8 mouse cellular contexts compared by ENCODE assay signal in genomic region chr14:99045378-99046030, GRCm38 (mm10). TPM values are rescaled to one million over a fixed set of nuclear protein-coding genes. Genes with fewer than 3 reads are reported as not detected.
A peak's percentile ranks its signal among the peaks of the same experiment; 100 is the strongest.
DNase-seq lines count a peak whose midpoint lies in the region; ATAC-seq and TF ChIP-seq lines count a peak whose summit lies in the region.

No protein-coding gene starts in this region.

- no peak; the same call in 1 of the 2 replicates for TF ChIP-seq POLR2A in embryonic fibroblast, embryonic 13.5 days (IDR thresholded peaks at IDR 0.05; ENCODE audit: low read depth, low read length)

- H3K9me3 ChIP-seq in E14TG2a.4 (ENCODE audit: low read length), result no peaks in the 10 kb centered on the region
- H3K9me3 ChIP-seq in kidney, embryonic 15.5 days (replicated peaks), result no peaks in the 10 kb centered on the region
- no peaks in the 10 kb centered on the region for H3K9me3 ChIP-seq in stomach, embryonic 16.5 days (replicated peaks; ENCODE audit: control insufficient read depth, low read length)

- under 1% methylated on average over 70 of the region's 70 CpGs for WGBS in kidney, embryonic 15.5 days
- WGBS in stomach, embryonic 16.5 days, result under 1% methylated on average over 67 of the region's 70 CpGs

- H3K9ac ChIP-seq in kidney, embryonic 15.5 days, result peak overlapping the region; percentile 98
- H3K9ac ChIP-seq in stomach, embryonic 16.5 days (ENCODE audit: low read length), result peak overlapping the region; percentile 93

- peak; percentile 2 to 15 for DNase-seq in heart, adult 9 months (ENCODE audit: low spot score in 2 of 2)
- no peak for DNase-seq in heart, adult 8-10 months (ENCODE audit: low spot score)
- DNase-seq in mesoderm, embryonic 11.5 days (ENCODE audit: low read depth, low spot score), result peak; percentile 14
- no peak for DNase-seq in left cerebral cortex, adult 18-20 months (ENCODE audit: low spot score in 2 of 2)

- TF ChIP-seq CTCF in E14TG2a.4 (conservative IDR thresholded peaks at IDR 0.05; ENCODE audit: low read length), result no peak
- TF ChIP-seq CTCF in embryonic fibroblast, embryonic 13.5 days (IDR thresholded peaks at IDR 0.05; ENCODE audit: borderline replicate concordance, insufficient read depth, low read length), result no peak

- peaks cover 34% of the 10 kb centered on the region for H3K36me3 ChIP-seq in E14TG2a.4 (ENCODE audit: insufficient read depth, low read length)
- H3K36me3 ChIP-seq in kidney, embryonic 15.5 days, result peaks cover 7% of the 10 kb centered on the region
- 0 out of 2 replicates have a peak, but pooled peaks cover 3% of the 10 kb centered on the region for H3K36me3 ChIP-seq in stomach, embryonic 16.5 days (ENCODE audit: control insufficient read depth, insufficient read depth, low read length)

- H3K4me3 ChIP-seq in E14TG2a.4 (replicated peaks; ENCODE audit: low read length), result peak overlapping the region; percentile 99
- H3K4me3 ChIP-seq in embryonic fibroblast, embryonic 13.5 days (ENCODE audit: insufficient read depth, low read length), result peak overlapping the region; percentile 84
- peak overlapping the region; percentile 99 for H3K4me3 ChIP-seq in kidney, embryonic 15.5 days (replicated peaks)
- peak overlapping the region; percentile 99 for H3K4me3 ChIP-seq in stomach, embryonic 16.5 days (replicated peaks; ENCODE audit: low read length)

- H3K27ac ChIP-seq in embryonic fibroblast, embryonic 13.5 days (ENCODE audit: insufficient read depth, low read length), result peak overlapping the region; percentile 76
- peak overlapping the region; percentile 96 for H3K27ac ChIP-seq in kidney, embryonic 15.5 days
- peak overlapping the region; percentile 83 for H3K27ac ChIP-seq in stomach, embryonic 16.5 days (ENCODE audit: low read length)

- peak overlapping the region; percentile 63 for H3K4me2 ChIP-seq in kidney, embryonic 15.5 days
- peak overlapping the region; percentile 56 for H3K4me2 ChIP-seq in stomach, embryonic 16.5 days (ENCODE audit: low read depth, low read length)

- H3K4me1 ChIP-seq in E14TG2a.4 (replicated peaks; ENCODE audit: low read depth, low read length), result peaks cover 70% of the 10 kb centered on the region
- H3K4me1 ChIP-seq in embryonic fibroblast, embryonic 13.5 days (ENCODE audit: control insufficient read depth, insufficient read depth, low read length), result no peaks in the 10 kb centered on the region
- H3K4me1 ChIP-seq in kidney, embryonic 15.5 days, result peaks cover 47% of the 10 kb centered on the region
- H3K4me1 ChIP-seq in stomach, embryonic 16.5 days (ENCODE audit: control insufficient read depth, insufficient read depth, low read length), result peaks cover 25% of the 10 kb centered on the region

- no peaks in the 10 kb centered on the region for H3K27me3 ChIP-seq in E14TG2a.4 (ENCODE audit: insufficient read depth, low read length)
- no peaks in the 10 kb centered on the region for H3K27me3 ChIP-seq in kidney, embryonic 15.5 days
- no peaks in the 10 kb centered on the region for H3K27me3 ChIP-seq in stomach, embryonic 16.5 days (ENCODE audit: control insufficient read depth, insufficient read depth, low read length)

- peak; percentile 37 for ATAC-seq in kidney, embryonic 15.5 days (replicated peaks; ENCODE audit: low FRiP score)
- peak; percentile 22; the same call in 1 of the 2 replicates for ATAC-seq in stomach, embryonic 16.5 days (ENCODE audit: insufficient read depth, low FRiP score)

RNA-seq across cellular contexts. Expression of gene Mzt1, which starts 0.4 kb away (rescaled TPM):
- 10 to 100 TPM; 39.2 to 45.9 (median 42.5) TPM for total RNA-seq in heart, adult 8-10 months (2022)
- polyA plus RNA-seq in embryonic fibroblast, embryonic 13.5 days (2011; ENCODE audit: insufficient read length, low read depth, missing spikeins), result 70.5 and 78.6 TPM in 2 replicates
- polyA plus RNA-seq in kidney, embryonic 15.5 days (2015; fragmentation: Nextera tagmentation; extraction: Ambion mirVana), result 84.8 and 94.3 TPM in 2 replicates
- 66.6 and 67.8 TPM in 2 replicates for polyA plus RNA-seq in stomach, embryonic 16.5 days (2015; fragmentation: Nextera tagmentation; extraction: Ambion mirVana)
- total RNA-seq in left cerebral cortex, adult 18-20 months (2021), result 10 to 100 TPM; 73.2 to 73.7 TPM

RNA-seq across cellular contexts. Expression of gene Bora, which starts 0.5 kb away (rescaled TPM):
- total RNA-seq in heart, adult 8-10 months (2022), result 1 to 10 TPM in 1 of 4 experiments, under 1 TPM in 3; 0.46 to 1.2 (median 0.69) TPM
- 20.3 and 25.8 TPM in 2 replicates for polyA plus RNA-seq in embryonic fibroblast, embryonic 13.5 days (2011; ENCODE audit: insufficient read length, low read depth, missing spikeins)
- polyA plus RNA-seq in kidney, embryonic 15.5 days (2015; fragmentation: Nextera tagmentation; extraction: Ambion mirVana), result 82.0 and 84.8 TPM in 2 replicates
- 49.5 and 53.5 TPM in 2 replicates for polyA plus RNA-seq in stomach, embryonic 16.5 days (2015; fragmentation: Nextera tagmentation; extraction: Ambion mirVana)
- 1 to 10 TPM; 1.6 to 1.7 TPM for total RNA-seq in left cerebral cortex, adult 18-20 months (2021)

RNA-seq across cellular contexts. Expression of gene Rpl36a-ps1, which starts 51.4 kb away (rescaled TPM):
- 1 to 10 TPM in 3 of 4 experiments, not detected in 1; 1.6 to 2.4 (median 2.2) TPM for total RNA-seq in heart, adult 8-10 months (2022)
- 7.9 and 11.7 TPM in 2 replicates for polyA plus RNA-seq in embryonic fibroblast, embryonic 13.5 days (2011; ENCODE audit: insufficient read length, low read depth, missing spikeins)
- 2.0 and 2.7 TPM in 2 replicates for polyA plus RNA-seq in kidney, embryonic 15.5 days (2015; fragmentation: Nextera tagmentation; extraction: Ambion mirVana)
- polyA plus RNA-seq in stomach, embryonic 16.5 days (2015; fragmentation: Nextera tagmentation; extraction: Ambion mirVana), result 0.79 and 3.1 TPM in 2 replicates
- total RNA-seq in left cerebral cortex, adult 18-20 months (2021), result not detected

RNA-seq across cellular contexts. Expression of gene Pibf1, which starts 53.7 kb away (rescaled TPM):
- total RNA-seq in heart, adult 8-10 months (2022), result 1 to 10 TPM; 6.2 to 7.8 (median 7.3) TPM
- polyA plus RNA-seq in embryonic fibroblast, embryonic 13.5 days (2011; ENCODE audit: insufficient read length, low read depth, missing spikeins), result 16.5 and 17.0 TPM in 2 replicates
- 18.5 and 20.7 TPM in 2 replicates for polyA plus RNA-seq in kidney, embryonic 15.5 days (2015; fragmentation: Nextera tagmentation; extraction: Ambion mirVana)
- 13.7 and 14.8 TPM in 2 replicates for polyA plus RNA-seq in stomach, embryonic 16.5 days (2015; fragmentation: Nextera tagmentation; extraction: Ambion mirVana)
- 10 to 100 TPM; 11.6 to 12.4 TPM for total RNA-seq in left cerebral cortex, adult 18-20 months (2021)

RNA-seq across cellular contexts. Expression of gene Dis3, which starts 54.1 kb away (rescaled TPM):
- total RNA-seq in heart, adult 8-10 months (2022), result 10 to 100 TPM in 1 of 4 experiments, 1 to 10 TPM in 3; 8.7 to 11.0 (median 9.6) TPM
- 49.2 and 71.2 TPM in 2 replicates for polyA plus RNA-seq in embryonic fibroblast, embryonic 13.5 days (2011; ENCODE audit: insufficient read length, low read depth, missing spikeins)
- 29.6 and 31.5 TPM in 2 replicates for polyA plus RNA-seq in kidney, embryonic 15.5 days (2015; fragmentation: Nextera tagmentation; extraction: Ambion mirVana)
- 22.7 and 24.7 TPM in 2 replicates for polyA plus RNA-seq in stomach, embryonic 16.5 days (2015; fragmentation: Nextera tagmentation; extraction: Ambion mirVana)
- 10 to 100 TPM; 17.9 to 20.0 TPM for total RNA-seq in left cerebral cortex, adult 18-20 months (2021)

Comparison
In these comparisons a context has a peak if more than half of its experiments do, and no peak if none do; other contexts are left out.
1. DNase-seq: peak in heart, adult 9 months (2 of 2) and mesoderm, embryonic 11.5 days (single experiment); none in heart, adult 8-10 months (single experiment) and left cerebral cortex, adult 18-20 months (0 of 2).
2. Peak in every context shown above with its lines, with median percentiles within 50 percentile points of each other: H3K4me3 ChIP-seq and H3K27ac ChIP-seq.